Mouse (Mus musculus): ENCODE measurements around the gene Wdr34.

DNA sequence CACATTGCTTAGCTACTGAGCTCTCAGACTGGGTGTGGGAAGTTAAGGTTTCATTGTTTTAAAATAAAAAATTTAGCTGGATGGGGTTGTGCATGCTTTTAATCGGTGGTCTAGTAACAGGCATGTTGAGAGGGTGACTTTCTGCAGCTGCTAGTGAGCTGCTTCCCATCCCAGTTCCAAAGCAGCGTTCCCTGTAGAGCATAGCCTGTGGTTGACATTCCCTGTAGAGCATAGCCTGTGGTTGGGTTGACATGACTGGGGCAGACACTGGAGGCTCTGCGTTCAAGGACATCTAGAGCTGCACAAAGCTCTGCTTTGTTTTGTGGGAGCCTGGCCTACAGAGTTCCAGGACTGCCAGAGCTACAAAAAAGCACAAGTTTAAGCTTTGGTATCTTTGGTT, 24.6 kb upstream of the Wdr34 start:
- no peak for TF ChIP-seq CTCF (IDR thresholded peaks at IDR 0.05)
- no peak for TF ChIP-seq EP300 (IDR thresholded peaks at IDR 0.05)
